Mouse (Mus musculus) activated CD4-positive, CD25-positive, alpha-beta regulatory T cell, adult 9 weeks (primary cell): ENCODE data around the gene Ube2dnl2. TPM values are rescaled to one million over a fixed set of nuclear protein-coding genes. Genes with fewer than 3 reads are reported as not detected.

Source experiments
- polyA plus RNA-seq: library from polyadenylated mRNA; unstranded; fragments of 100-300 nt; shearing (Covaris generic); gene quantifications from one replicate; pipeline ENCODE4 v1.2.1, GENCODE M21; 2017

Ube2dnl2 gene
- polyA plus RNA-seq, result not detected

GRCm38 (mm10) chrX:114907282-114907681 is at the start of gene Ube2dnl2:
Ube2dnl2 (plus strand) TSS chrX:114907582.

GRCm38 (mm10) chrX:114904712-114905111 is 2.7 kb upstream of the Ube2dnl2 start, which contains the start of gene Ube2dnl1:
Ube2dnl1 (plus strand) TSS chrX:114905012.

Other genes starting within 250 kb of the Ube2dnl2 start
- not detected for gene Ube2dnl1, start 2.6 kb upstream of the Ube2dnl2 start, polyA plus RNA-seq